Mouse (Mus musculus): ENCODE results near the gene Meig1.
"Not testable (repeated sequence)": the region's sequence is repeated elsewhere in the genome, so short reads cannot be mapped to it uniquely, and the experiment has no call there.

The Meig1 gene

DNA sequence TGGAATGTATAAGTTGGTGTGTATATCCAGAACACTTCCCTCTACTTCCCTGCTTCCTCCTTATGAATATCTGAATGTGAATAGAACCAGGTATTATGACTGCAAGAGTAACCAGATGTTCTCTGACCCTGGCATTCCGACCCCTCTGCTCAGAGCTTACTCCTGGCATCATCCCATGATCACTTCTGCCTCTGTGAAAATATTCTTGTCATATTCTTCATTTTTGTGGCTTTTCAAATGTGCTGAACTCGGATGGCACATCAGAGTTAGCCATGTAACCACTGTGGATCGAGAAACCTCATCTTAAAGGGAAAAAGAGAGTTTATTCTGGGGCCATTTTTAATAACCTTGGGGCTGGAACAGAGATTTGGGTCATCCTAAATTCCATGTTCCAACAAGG, at the start of gene Meig1:
TSS of gene Meig1 (minus strand) at position 101 of the 400 bp plus-strand sequence.
- DNase-seq (ENCODE audit: low spot score) = no peak

DNA sequence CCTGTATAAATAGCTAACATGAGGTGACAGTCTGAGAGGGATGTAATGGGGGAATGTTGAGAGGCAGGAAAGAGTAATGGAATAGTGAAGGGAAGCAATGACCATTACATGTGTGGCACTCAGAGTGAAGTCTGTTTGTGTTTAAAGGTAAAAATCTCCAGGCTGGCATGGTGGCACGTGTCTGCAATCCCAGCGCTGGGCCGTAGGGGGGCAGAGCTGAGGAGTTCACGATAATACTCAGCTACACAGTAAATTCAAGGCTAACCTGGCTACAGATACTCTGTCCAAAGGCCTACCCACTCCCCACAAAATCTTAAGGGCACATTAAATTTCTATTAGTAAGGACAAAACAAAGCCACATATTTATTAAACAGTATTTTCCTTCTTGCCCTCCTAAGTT, 34.1 kb upstream of the Meig1 start:
- DNase-seq (ENCODE audit: low spot score) = no peak

DNA sequence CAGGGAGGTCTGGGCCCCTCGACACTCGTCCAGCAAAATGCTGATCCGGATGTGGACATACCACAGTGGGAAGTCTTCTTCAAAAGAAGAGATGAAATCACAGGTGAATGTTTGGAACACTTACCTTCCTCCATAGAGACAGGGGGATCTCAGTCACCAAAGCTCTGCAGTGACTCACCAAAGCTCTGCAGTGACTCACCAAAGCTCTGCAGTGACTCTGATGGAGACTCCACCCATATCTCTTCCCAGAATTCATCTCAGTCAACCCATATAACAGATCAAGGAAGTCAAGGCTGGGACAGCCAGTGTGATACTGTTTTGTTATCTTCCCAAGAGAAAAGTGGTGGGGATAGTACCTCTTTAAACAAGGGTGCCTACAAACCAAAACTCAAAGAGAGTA, 30.6 kb upstream of the Meig1 start:
- no peak for DNase-seq (ENCODE audit: low spot score)

DNA sequence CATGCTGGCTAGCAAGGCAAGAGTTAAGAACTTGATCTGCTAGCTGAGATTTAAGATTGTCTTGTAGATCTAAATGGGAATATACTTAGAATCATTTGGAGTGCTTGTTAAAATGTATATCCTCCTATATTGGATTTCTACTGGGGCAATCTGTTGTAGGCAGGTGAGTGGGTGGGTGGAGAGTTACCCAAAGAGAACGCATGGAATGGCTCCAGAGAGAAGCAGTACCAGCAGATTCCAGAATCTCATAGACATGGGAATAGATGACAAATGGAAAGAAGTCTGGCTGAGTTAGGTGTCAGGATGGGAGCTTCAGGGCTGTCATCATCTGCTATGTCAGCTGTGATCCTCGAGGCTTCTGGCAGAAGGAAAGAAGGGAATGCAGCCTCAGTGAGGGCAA, 27.0 kb upstream of the Meig1 start:
- peak; percentile 37 for DNase-seq (ENCODE audit: low spot score)

DNA sequence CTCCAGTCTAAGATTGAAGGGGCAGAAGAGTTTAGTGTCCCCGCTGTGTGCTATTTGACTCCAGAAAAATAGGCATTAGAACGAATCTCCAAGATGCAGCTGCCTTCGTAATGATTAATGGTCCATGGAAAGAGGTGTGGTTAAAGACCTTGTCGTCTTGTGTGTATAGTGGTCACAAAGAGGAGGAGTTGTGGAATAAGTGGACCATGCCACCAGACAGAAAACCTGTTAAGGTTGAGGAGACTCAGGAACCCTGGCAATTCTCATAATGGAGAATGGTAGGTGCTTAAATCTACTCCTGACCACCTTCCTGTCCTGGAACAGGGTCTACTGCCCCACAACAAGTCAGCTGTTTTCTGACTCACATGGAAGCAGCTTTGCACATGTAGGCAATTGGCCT, 23.5 kb upstream of the Meig1 start:
- DNase-seq (ENCODE audit: low spot score) = no peak

DNA sequence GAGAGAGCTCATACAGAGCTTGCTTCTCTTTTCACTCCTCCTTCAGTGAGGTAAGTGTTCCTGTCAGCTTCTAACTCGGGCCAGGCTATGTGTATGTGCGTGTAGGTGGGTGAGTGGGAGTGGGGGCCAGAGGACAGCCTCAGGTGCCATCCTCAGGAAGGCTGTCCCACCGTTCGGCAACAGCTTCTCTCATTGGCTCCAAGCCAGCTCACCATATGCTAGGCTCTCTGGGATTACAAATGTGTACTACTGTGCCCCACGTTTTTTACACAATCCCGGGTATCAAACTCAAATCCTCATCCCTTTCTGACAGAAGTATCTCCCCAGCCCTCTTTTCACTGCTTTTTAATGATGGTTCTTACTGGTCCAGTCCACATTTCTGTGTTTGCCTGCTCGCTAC, 21.8 kb upstream of the Meig1 start:
- peak; percentile 57 for DNase-seq (ENCODE audit: low spot score)

DNA sequence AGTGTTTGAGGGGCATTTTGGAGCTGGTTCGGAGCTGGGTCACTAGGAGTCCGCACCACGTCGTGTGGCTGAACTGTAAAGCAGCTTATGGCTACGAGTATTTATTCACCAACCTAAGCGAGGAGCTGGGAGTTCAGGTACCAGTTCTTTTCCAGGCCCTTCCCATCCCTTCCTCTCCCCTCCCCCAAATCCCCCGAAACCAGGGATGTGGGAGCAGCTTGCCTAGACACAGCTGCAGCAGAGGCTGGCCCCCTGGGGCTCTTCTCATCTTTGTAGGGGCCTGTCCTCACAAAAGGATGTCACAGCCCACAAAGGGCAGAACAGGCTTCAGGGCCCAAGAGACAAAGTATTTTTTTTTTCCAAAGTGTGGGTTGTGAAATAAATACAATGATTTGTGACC, 15.5 kb upstream of the Meig1 start:
- DNase-seq (ENCODE audit: low spot score) = no peak

DNA sequence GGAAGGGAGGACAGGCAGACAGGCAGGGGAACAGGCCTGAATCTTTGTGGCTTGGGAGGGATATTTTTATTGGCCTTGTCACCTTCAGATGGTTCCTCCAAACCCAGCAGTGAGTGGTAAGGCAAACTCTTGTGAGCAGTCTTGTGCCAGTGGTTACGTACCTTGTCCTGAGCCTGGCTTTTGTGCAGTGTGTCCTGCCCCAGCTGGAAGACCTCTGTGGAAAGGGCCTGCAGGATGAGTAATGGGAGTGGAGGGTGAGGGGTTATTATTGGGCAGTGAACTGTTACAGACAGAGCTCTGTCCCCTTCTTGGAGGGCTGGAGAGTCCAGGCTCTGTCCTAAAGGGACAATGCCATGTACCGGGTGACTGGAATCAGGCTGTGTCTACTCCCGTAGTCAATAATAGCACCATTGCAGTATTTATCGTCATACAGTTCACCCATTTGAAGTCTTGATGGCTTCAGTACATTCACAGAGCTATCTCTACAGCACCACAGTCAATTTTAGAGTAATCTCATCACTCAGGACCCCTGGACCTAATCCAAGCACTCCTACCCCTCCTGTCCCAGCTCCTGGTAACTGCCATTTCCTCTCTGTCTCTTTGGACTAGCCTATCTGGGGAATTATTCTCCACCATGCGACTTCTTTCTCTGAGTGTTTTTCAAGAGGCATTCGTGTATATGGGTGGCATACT, 13.1 kb upstream of the Meig1 start:
- DNase-seq (ENCODE audit: low spot score) = no peak

DNA sequence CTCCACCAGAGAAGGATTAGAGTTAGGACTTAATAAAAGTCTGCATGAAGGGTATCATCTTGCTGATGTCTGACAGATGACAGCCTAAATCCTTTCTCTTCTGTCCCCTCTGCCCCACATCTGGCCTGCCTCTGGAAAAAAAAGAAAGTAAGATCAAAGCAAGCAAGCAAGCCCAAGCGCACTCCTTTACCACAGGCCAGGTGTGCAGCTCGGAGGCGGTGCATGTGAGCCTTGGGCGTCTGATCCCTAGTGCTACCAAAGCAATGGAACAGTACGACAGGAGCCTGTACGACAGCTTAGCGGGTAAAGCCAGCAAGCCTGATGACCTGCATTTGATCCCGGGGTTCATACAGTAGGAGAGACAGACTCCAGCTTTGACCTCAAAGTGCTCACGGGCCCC, 8.5 kb upstream of the Meig1 start:
- DNase-seq (ENCODE audit: low spot score) = no peak

DNA sequence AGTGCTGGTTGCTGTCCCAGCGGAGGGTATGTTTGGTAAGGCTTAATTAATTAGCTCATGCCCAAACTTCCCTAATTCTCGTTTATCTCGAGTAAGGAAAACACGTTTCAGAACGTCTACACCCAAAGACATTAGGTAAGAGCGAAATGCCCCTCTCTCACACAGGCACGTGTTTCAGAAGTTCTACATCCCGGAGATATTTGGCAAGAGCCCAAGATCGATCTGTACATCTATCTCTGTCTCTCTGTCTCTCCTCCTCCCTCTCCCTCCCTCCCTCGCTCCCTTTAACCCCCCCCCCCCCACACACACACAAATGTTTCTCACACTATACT, 2.1 kb upstream of the Meig1 start:
- no peak for DNase-seq (ENCODE audit: low spot score)

DNA sequence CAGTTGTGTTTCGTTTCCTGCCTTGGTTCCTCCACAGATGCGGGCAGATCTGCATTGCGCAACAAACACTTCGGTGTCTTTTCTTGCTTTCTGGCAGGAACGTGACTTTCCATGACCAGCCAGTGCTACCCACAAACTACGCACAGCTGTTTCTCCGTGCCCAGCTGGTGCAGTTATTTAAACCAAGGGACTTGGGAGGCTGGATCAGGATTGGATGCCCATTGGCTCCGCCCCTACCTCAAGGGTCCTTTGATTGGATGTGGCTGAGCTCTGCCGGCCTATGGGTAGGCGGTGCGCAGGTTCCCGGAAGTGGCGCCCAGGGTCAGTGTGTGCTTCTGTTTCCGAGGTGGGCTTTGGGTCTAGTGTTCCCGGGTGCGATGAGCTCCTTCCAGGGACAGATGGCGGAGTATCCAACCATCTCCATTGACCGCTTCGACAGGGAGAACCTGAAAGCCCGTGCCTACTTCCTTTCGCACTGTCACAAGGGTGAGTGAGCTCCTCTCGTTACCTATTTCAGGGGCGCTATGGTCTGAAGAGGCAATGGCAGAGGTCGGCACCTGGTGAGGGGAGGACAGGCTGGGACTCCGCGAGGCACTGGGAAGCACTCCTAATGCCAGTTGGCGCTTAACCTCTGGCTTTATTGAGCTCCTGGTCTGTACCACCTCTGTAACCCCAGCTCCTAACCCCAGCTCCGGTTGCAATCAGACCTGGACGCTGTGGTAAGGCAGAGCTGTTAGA, 1.6 kb upstream of the Meig1 start, which contains the start of gene Dclre1c:
TSS of gene Dclre1c (plus strand) at position 291 of the 738 bp plus-strand sequence.
- peak; percentile 92 for DNase-seq (ENCODE audit: low spot score)

DNA sequence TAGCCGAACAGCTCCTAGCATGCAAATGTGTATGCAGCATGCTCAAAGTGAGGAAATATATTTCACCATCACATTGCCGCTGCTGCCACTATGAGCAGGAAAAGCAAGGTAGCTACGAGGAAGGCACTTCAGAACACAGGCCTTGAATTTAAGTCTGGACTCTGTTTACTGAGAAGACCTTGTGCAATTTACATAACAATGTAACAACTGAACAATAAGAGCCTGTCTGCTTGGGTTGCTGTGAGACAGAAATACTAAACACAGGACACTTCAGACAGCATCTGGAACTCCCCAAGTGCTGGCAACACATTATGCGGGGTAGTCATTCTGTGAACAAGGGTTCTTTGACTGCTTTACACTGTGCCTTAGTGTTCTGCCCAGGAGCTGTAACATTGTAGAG, 2.3 kb downstream of the Meig1 start:
- peak; percentile 35 for DNase-seq (ENCODE audit: low spot score)

DNA sequence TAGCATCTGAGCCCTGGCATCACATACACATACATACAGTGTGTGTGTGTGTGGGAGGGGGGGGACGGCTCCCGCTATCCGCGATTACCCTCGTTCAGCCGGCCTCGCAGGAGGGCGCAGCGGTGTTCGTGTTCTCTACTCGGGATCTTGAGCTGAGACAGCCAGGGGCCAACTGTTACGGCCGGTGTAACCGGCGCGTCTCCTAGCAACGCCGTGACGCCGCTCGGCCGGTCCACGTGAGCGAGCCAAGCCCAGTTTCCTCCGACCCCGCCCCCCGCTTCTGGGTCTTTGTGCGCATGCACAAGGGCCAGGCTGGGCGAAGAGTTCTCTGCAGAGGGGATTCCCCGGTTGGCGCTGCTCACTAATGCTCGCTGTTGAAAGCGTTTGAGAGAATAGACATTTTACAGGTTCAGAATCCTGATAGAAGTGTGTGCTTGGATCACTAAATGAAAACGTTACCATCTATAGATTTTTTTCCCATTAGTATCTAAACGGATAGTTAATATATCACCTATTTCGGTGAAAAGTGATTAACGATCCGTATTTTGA, 3.5 kb downstream of the Meig1 start:
- DNase-seq (ENCODE audit: low spot score) = peak; percentile 94

DNA sequence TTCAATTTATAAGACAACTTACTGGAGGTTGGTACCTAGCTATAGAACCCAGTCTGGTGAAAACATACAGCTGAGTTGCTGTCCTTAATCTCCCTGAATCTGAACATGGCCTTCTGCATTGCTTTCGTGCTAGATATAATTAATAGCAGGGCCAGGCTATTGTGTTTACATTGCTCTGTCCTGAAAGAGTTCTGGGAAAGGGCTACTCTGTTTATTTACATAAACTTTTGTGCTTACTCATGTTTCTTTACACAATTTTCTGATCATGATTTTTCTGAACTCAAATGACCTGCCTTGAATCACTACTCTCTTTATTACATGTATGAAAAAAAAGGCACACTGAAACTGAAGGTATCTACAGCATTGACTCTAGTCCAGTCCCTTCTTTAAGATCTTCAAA, 6.8 kb downstream of the Meig1 start:
- DNase-seq (ENCODE audit: low spot score) = no peak

DNA sequence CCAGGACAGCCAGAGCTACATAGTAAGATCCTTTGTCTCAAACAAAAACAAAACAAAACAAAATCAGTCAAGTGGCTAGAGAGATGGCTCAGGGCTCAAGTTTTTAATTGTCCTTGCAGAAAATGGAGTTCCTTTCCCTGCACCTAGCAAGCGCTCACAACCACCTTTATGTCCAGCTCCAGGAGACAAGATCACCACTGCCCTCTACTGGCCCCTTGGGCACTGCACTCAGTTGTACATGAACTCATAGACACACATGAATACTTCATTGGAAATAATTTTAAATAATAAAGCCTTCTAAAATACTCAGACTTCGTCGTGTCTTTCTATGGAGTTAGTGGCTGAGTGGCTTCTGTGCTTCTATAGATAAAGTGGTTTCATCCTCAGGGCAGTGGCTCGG, 8.2 kb downstream of the Meig1 start:
- peak; percentile 72 for DNase-seq (ENCODE audit: low spot score)

DNA sequence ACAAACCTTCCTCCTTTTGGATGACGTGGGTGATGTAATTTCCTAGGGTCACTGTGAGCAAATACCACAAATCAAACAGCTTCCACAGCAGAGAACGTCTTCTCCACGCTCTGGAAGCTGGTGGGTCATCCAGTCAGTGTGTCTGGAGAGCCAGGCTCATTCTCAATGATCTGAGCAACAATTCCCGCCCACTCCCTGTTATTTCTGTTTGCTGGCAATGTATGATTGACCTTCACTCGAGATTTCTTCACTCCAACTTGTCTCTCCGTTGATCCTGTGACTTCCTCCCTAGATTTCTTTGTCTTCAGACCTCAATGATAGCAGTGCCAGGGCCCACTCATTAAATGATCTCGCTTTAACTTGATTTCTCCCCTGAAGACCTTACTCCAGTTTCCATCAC, 14.7 kb downstream of the Meig1 start:
- no peak for DNase-seq (ENCODE audit: low spot score)

DNA sequence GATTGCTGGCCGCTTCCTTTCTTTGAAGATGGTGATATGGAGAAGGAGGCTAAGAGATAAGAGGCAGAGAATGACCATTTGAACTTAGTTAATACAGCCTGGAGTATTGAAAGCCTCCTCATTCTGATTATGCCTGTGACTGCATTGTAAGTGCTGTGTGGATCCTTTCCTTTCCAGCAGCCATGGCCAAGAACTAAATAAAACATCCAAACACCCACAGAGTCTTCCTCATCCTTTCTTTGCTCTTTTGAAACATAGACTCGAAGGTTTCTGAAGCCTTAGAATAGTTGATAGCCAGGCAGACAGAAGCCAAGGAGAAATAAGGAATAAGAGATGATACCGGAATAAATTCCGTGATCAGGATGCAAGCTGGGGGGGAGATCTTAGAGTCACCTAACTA, 16.5 kb downstream of the Meig1 start:
- DNase-seq (ENCODE audit: low spot score) = no peak

DNA sequence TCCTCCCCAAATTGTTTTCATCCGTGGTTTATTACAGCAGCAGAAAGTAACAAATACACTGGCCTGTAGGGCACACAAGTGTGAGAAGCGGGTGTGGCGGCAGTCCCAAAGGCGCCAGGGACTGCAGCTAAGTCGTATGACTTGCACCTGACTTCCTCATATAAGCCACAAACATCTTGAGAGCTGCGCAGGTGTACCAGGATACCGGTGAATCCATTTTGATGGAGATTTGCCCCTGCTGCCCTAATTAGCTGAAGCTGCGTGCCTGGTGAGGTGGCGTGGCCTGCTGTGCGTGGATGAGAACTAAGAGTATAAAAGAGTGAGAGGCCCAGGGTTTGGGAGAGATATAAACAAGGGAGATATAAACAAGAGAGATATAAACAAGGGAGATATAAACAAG, 25.3 kb downstream of the Meig1 start, which contains the start of gene Olah:
TSS of gene Olah (minus strand) at position 101 of the 400 bp plus-strand sequence.
- not testable (repeated sequence) for DNase-seq (ENCODE audit: low spot score)

DNA sequence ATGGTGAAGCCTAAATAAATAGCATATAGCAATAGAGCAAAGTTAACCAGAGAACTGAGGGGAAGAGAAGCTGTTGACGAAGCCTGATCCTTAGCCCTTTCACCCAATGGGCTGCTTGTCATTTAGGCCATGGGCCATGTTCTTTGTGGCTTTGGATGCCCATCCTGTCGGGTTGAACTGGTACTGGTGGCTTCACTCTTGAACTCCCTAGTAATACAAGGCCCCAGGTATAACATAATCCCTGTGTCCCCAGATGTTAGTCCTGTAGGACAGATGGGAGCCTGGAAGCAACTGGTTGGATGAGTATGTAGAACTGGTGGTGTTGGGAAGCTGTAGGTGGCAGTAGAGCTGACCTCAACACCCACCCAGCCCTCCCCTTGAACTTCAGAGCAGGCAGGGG, 30.5 kb downstream of the Meig1 start:
- no peak for DNase-seq (ENCODE audit: low spot score)

DNA sequence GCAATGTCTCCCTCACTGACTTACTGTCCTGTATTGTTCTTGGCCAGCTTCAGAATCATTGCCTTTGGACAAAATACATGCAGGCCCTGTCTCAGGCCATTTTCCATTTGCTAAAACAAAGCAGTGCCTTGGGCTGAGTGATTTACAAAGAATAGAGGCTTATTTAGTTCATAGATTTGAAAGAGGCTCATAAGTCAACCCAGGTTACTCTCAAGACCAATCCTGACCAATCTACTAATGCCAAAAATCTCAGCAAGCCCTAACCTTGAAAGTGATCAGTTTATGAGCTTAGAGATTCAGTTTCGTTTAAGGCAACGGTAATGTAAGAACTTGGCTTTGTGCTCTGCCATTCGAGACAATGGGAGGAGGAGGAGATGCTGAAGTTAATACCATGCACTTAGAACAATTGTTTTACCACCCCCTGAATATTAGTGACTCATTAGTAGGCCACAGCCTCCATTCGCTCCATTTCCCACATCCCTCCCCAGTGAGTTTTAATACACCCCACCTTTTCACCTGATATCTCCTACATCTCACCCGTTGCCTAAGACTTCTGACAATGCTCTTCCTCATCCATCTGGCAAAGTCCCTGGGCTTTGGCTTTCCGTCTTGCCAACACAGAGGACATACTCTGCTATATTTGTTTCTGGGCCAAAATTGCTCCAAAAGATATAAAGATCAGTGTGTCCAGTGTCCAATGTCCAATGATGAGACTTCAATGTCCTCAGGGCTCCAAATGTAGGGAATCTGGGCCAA, 35.2 kb downstream of the Meig1 start:
- no peak for DNase-seq (ENCODE audit: low spot score)

DNA sequence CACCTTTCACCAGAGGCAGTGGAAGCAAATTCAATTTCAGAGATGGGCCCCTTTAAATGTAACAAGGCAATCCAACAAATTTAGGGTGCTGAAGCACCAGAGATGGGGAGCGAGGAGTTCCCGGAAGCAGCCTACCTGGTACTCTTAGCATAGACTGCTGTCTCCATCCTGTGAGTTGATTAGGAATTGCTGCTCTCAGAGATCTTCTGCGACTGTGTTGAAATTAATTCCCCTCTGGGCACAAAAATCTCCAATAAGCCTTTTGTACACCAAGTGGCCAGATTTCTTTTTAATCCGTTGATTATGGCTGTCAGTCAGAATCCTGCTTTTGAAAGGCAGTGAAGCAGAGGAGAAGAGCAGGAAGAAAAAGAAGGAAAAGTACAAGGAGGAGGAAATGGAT, 57.3 kb downstream of the Meig1 start:
- DNase-seq (ENCODE audit: low spot score) = no peak

DNA sequence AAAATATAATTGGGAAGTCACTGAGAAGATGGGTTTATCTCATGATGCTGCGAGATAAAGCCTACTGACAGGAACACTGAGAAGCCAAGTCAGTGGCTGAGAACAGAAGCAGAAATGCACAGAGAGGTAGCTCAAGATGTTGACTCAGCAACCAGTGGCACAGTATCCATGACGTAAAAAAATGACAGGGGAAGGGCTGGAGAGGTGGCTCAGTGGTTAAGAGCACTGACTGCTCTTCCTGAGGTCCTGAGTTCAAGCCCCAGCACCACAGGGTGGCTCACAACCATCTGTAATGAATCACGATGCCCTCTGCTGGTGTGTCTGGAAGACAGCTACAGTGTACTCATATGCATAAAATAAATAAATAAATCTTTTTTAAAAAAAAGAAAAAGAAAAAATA, 61.4 kb downstream of the Meig1 start:
- no peak for DNase-seq (ENCODE audit: low spot score)

Measured in layer of hippocampus, adult 11-12 months (tissue).